Mouse (Mus musculus) limb, embryonic 15.5 days (tissue): ENCODE results near the gene Yaf2. TPM values are rescaled to one million over a fixed set of nuclear protein-coding genes. Genes with fewer than 3 reads are reported as not detected.
"Not testable (repeated sequence)": the region's sequence is repeated elsewhere in the genome, so short reads cannot be mapped to it uniquely, and the experiment has no call there.

Experiments used
- ATAC-seq: fragments of 200-750 bp; cut with Nextera tagmentation; 2 replicates; pipeline ENCODE4 v1.8.0; 2017; ENCODE audit warnings: low read depth, moderate TSS enrichment; ENCODE audit not compliant: insufficient number of reproducible peaks, low FRiP score, low TSS enrichment
- H3K27ac ChIP-seq: fragments of 300-500 bp; sonication (generic); 2 replicates; pipeline ENCODE4 v1.5.1; 2015; ENCODE audit warnings: moderate library complexity, mild to moderate bottlenecking, inconsistent platforms
- H3K27me3 ChIP-seq: fragments of 300-500 bp; sonication (generic); 2 replicates; pipeline ENCODE4 v1.6.1; 2015; ENCODE audit warnings: inconsistent platforms
- H3K36me3 ChIP-seq: fragments of 300-500 bp; sonication (generic); 2 replicates; pipeline ENCODE4 v1.6.1; 2015; ENCODE audit warnings: inconsistent platforms
- H3K4me1 ChIP-seq: fragments of 300-500 bp; sonication (generic); 2 replicates; pipeline ENCODE4 v1.6.1; 2015; ENCODE audit warnings: inconsistent platforms
- H3K4me2 ChIP-seq: fragments of 300-500 bp; sonication (generic); 2 replicates; pipeline ENCODE4 v1.6.1; 2015; ENCODE audit warnings: mild to moderate bottlenecking, inconsistent platforms
- H3K4me3 ChIP-seq: fragments of 300-500 bp; sonication (generic); 2 replicates; pipeline ENCODE4 v1.5.1; 2015; ENCODE audit warnings: mild to moderate bottlenecking, inconsistent platforms
- H3K9ac ChIP-seq: fragments of 300-500 bp; sonication (generic); 2 replicates; pipeline ENCODE4 v1.6.1; 2015; ENCODE audit warnings: inconsistent platforms
- H3K9me3 ChIP-seq: fragments of 300-500 bp; sonication (generic); 2 replicates; pipeline ENCODE4 v1.6.1; 2016; ENCODE audit warnings: inconsistent platforms
- WGBS: fragments of 180-500 bp; shearing (Covaris S2); methylation state at CpG from one replicate; pipeline ENCODE4 v1.1.7; 2015; 5-methylcytosine and 5-hydroxymethylcytosine counted together
- polyA plus RNA-seq: library from polyadenylated mRNA; unstranded; fragments of >200 nt; fragmentation: Nextera tagmentation; extraction: Ambion mirVana; gene quantifications from 2 replicates; pipeline ENCODE4 v1.2.1, GENCODE M21; 2015

Gene Yaf2
- polyA plus RNA-seq, 1 experiment from 2014 or later: 58.6 TPM

DNA sequence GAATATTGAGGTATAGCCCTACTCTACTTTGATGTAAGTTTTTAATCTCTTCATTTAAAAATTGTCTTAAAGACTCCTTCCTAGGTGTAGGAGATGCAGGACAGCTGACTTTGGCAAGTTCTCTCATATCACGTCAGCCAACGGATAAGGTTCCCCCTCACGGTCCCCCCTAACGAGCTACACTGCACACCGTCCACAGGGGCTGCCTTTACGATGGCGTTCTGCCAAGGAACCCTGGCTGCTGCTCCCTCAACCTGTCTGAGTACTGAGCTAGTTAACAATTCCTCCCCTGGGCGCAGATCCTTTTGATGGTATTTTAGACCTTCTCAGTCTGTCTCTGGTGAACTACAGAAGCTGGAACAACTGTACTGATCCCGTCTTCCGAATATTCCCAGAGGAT, 93.5 kb downstream of the Yaf2 start:
- no peak for ATAC-seq
- Histone ChIP-seq H3K4me1 (peaks cover 5% of the 10 kb centered on the region; the same call in 1 of the 2 replicates), H3K4me2 (no peak overlapping the region), H3K27me3 (no peaks in the 10 kb centered on the region), H3K4me3 (no peak overlapping the region), H3K27ac (no peak overlapping the region), H3K9ac (no peak overlapping the region), H3K9me3 (no peaks in the 10 kb centered on the region), H3K36me3 (peaks cover 45% of the 10 kb centered on the region)
- WGBS: 36% methylated on average over 10 of the region's 10 CpGs

DNA sequence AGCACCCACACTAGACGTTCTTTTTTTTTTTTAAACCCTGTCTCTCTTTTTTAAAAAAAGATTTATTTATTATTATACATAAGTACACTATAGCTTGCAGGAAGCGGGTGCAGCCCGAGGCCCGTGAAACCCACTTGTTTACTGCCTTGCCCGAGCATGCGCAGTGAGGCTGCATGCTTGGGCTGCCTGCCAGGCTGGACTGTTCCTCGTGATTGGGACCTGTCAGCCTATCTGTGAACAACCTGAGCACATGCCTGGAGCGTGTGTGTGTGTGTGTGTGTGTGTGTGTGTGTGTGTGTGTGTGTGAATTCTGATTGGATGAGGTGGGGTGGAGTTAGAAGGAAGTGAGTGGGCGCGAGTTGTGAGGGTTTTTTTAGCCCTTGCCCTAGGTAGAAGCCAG, 100.3 kb downstream of the Yaf2 start:
- H3K27ac ChIP-seq, H3K9ac ChIP-seq, H3K27me3 ChIP-seq, ATAC-seq, H3K4me3 ChIP-seq, H3K4me2 ChIP-seq, H3K9me3 ChIP-seq, H3K4me1 ChIP-seq: not testable (repeated sequence)
- H3K36me3 ChIP-seq: peaks cover 19% of the 10 kb centered on the region
- 77% methylated on average over 10 of the region's 10 CpGs for WGBS

Other genes with a start within 250 kb of the Yaf2 start
- 10.9 and 13.6 TPM in 2 replicates for gene Gxylt1, start 61.8 kb downstream of the Yaf2 start, polyA plus RNA-seq
- 116 and 120 TPM in 2 replicates for gene Zcrb1, start 61.4 kb upstream of the Yaf2 start, polyA plus RNA-seq
- 41.3 and 47.4 TPM in 2 replicates for gene Pphln1, start 61.4 kb upstream of the Yaf2 start, polyA plus RNA-seq